Mouse (Mus musculus) bone marrow macrophage, adult 2 months (primary cell): ENCODE measurements around the gene Rnf4.

Source experiments
- CTCF ChIP-seq: IDR thresholded peaks from 2 replicates; pipeline ENCODE4 v1.5.1; 2012; ENCODE audit warnings: low read depth, mild to moderate bottlenecking, low read length, moderate library complexity
- POLR2A ChIP-seq: IDR thresholded peaks from 2 replicates; pipeline ENCODE4 v1.6.1; 2012; ENCODE audit warnings: mild to moderate bottlenecking, low read depth, low read length, borderline replicate concordance

DNA sequence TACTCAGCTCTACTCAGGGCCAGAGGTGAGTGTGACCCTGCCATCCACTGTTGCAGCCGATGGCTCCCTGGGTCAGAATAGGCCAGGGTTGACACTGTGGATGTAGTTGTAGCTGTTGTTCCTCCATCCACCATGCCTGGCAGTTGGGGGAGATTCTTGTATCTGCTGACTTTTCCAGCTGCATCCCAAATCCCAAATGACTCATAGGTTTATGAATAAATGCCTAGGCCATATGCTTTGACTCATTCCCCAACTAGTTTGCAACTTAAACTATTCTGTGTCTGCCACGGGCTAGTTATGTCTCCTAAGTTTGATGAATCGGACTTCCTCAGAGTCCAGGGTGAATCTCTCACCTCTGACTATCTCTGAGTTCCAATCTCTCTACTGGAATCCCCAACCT is 24.2 kb downstream of the Rnf4 start:
- TF ChIP-seq POLR2A (no peak), CTCF (no peak)
